Mouse (Mus musculus) stomach, postnatal 0 days (tissue): Measurements from ENCODE around the gene Naglu. TPM values are rescaled to one million over a fixed set of nuclear protein-coding genes. Genes with fewer than 3 reads are reported as not detected.

Experiments used
- ATAC-seq: fragments of 200-750 bp; cut with Nextera tagmentation; 2 replicates; pipeline ENCODE4 v1.8.0; 2017; ENCODE audit not compliant: low FRiP score, low TSS enrichment
- DNase-seq: peaks from one replicate; pipeline ENCODE4 v3.0.0-alpha.2; 2016; ENCODE audit warnings: low spot score
- H3K27ac ChIP-seq: fragments of 300-500 bp; sonication (generic); replicated peaks from 2 replicates; pipeline ENCODE4 v1.5.1; 2014; ENCODE audit warnings: mild to moderate bottlenecking, control low read depth
- H3K27me3 ChIP-seq: fragments of 300-500 bp; sonication (generic); 2 replicates; pipeline ENCODE4 v1.6.1; 2014; ENCODE audit warnings: low read length; ENCODE audit not compliant: control insufficient read depth, insufficient read depth
- H3K36me3 ChIP-seq: fragments of 300-500 bp; sonication (generic); 2 replicates; pipeline ENCODE4 v1.6.1; 2014; ENCODE audit warnings: low read length, mixed read lengths; ENCODE audit not compliant: control insufficient read depth, insufficient read depth
- H3K4me1 ChIP-seq: fragments of 300-500 bp; sonication (generic); replicated peaks from 2 replicates; pipeline ENCODE4 v1.6.1; 2014; ENCODE audit warnings: antibody characterized with exemption; ENCODE audit not compliant: control insufficient read depth, insufficient read depth
- H3K4me2 ChIP-seq: fragments of 300-500 bp; sonication (generic); replicated peaks from 2 replicates; pipeline ENCODE4 v1.6.1; 2014; ENCODE audit warnings: low read depth, mild to moderate bottlenecking, control low read depth, moderate library complexity
- H3K4me3 ChIP-seq: fragments of 300-500 bp; sonication (generic); 2 replicates; pipeline ENCODE4 v1.5.1; 2014; ENCODE audit warnings: low read depth, low read length, control low read depth
- H3K9ac ChIP-seq: fragments of 300-500 bp; sonication (generic); 2 replicates; pipeline ENCODE4 v1.6.1; 2014; ENCODE audit warnings: mild to moderate bottlenecking, low read length, control low read depth, mixed read lengths
- H3K9me3 ChIP-seq: fragments of 300-500 bp; sonication (generic); 2 replicates; pipeline ENCODE4 v1.6.1; 2016; ENCODE audit warnings: low read length; ENCODE audit not compliant: control insufficient read depth
- CTCF ChIP-seq: IDR thresholded peaks from 2 replicates; pipeline ENCODE4 v1.5.1; 2016; ENCODE audit warnings: antibody characterized with exemption, low read depth, mild to moderate bottlenecking, moderate library complexity
- EP300 ChIP-seq: optimal IDR thresholded peaks from 2 replicates; pipeline ENCODE3; 2016; ENCODE audit warnings: antibody characterized with exemption
- WGBS: fragments of 180-500 bp; shearing (Covaris S2); extraction: QIAGEN DNeasy Blood & Tissue Kit; methylation state at CpG from one replicate; pipeline ENCODE4 v1.1.7; 2014; 5-methylcytosine and 5-hydroxymethylcytosine counted together
- polyA plus RNA-seq: library from polyadenylated mRNA; unstranded; fragments of >200 nt; fragmentation: Nextera tagmentation; extraction: Ambion mirVana; gene quantifications from 2 replicates; pipeline ENCODE4 v1.2.1, GENCODE M21; 2015

Gene Naglu
- 16.0 and 17.1 TPM in 2 replicates for polyA plus RNA-seq

DNA sequence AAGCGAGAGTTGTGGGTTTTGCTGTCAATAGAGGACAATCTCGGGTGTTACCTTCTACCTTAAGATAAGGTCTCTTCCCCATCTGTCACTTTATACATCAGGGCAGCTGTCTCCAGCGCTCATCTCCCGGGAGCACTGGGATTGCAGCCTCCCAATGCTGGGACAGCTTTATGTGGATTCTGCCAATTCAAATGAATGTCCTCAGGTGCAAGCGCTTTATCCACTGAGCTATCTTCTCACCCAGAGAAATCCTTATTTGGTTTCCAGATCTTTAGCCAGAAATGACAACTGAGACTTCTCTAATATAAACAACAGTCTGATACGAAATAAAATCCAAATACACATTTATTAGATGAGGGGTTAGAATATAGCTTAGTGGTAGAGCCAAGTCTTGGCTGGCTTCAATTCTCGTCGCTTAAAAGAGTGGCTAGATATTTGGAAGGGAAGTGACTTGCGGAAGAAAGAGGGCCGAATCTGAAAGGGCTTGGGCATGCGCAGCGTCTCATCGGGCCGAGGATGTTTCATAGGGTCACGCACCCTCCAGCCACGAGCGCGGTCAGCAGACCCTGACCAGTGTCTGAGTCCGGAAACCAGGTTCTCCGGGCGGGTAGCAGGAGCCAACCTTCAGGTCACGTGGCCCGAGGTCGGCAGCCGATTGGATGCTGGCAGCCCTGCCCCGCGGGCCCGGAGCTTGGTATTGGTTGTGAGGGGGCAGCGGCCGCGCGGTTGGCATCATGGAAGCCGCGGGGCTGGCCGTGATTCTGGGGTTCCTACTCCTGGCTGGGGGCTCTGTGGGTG is at the start of gene Naglu:
Naglu (plus strand) TSS at position 622 of the 798 bp plus-strand sequence.
- Histone ChIP-seq H3K36me3 (no peaks in the 10 kb centered on the region; the same call in 1 of the 2 replicates), H3K4me2 (peak within 1 kb of the TSS; percentile 99), H3K4me1 (peaks cover 1% of the 10 kb centered on the region; the same call in 1 of the 2 replicates), H3K9me3 (no peaks in the 10 kb centered on the region), H3K4me3 (peak within 1 kb of the TSS; percentile 73), H3K27me3 (no peaks in the 10 kb centered on the region), H3K27ac (peak within 1 kb of the TSS; percentile 61), H3K9ac (peak within 1 kb of the TSS; percentile 75)
- DNase-seq (peak; percentile 96), ATAC-seq (peak; percentile 85)
- 3% methylated on average over 35 of the region's 35 CpGs for WGBS
- no peak; the same call in 1 of the 2 replicates for TF ChIP-seq CTCF

DNA sequence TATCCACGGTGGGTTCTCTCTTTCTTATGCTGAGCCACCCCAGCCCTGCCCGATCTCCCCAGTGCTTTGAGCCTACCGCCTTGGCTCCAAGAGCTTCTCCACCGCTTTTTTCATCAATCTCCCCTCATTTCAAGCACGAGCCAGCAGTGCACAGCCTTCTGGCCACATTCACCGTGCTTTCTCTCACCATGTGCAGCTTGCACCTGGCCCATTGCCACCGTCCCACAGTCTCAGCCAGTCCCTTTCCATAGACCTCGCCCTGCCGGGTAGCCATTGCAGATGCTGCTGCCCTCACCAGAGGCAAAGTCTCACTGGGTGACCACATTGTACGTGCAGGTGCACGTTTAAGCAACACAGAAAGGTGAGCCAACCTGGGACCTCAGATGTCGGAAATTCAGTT is 46.4 kb upstream of the Naglu start:
- 77% methylated on average over 12 of the region's 12 CpGs for WGBS
- no peak overlapping the region for H3K9ac ChIP-seq
- DNase-seq (no peak), ATAC-seq (no peak)
- TF ChIP-seq EP300 (no peak), CTCF (no peak)
- H3K4me2 ChIP-seq: no peak overlapping the region
- peaks cover 6% of the 10 kb centered on the region; the same call in 1 of the 2 replicates for H3K36me3 ChIP-seq
- H3K4me1 ChIP-seq: no peaks in the 10 kb centered on the region
- no peaks in the 10 kb centered on the region for H3K27me3 ChIP-seq
- H3K27ac ChIP-seq: no peak overlapping the region
- H3K4me3 ChIP-seq: no peak overlapping the region
- H3K9me3 ChIP-seq: no peaks in the 10 kb centered on the region

DNA sequence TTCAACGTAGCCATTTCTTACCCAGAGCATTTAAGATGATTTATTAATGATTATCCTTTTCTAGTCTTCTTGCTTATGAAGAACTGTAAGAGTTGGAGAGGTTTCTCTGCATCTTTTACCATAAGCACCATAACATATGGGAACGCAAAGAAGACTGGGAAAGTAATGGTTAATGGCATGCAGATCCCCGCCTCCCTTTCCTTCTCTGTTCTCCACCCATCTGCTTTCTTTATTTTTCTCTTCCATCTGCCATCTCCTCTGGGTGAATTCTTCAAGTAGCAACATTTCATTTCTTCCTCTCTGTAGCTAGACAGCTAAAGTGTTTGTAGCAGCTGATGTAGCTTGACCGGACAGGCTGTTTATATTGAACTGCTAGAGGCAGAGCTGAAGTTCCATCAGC is 45.8 kb upstream of the Naglu start:
- WGBS: 72% methylated on average over 4 of the region's 4 CpGs
- TF ChIP-seq EP300 (no peak), CTCF (no peak)

DNA sequence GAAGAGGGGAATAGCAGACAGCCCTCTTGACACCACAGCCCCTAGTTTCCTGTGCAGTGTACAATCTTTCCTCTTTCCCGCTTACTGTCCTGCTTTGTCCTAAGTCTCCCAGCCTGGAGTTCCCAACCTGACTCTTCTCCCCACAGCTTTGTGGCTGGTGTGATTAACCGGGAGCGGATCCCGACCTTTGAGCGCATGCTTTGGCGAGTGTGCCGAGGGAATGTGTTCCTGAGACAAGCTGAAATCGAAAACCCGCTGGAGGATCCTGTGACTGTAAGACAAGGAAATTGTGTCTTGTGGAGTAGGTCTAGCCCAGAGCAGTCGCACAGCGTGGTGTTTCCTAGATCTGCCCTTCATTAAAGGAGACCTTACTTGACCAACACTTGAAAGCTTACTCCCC is 42.7 kb upstream of the Naglu start:
- DNase-seq (no peak), ATAC-seq (no peak)
- Histone ChIP-seq H3K4me1 (no peaks in the 10 kb centered on the region), H3K9me3 (no peaks in the 10 kb centered on the region), H3K4me2 (no peak overlapping the region), H3K36me3 (peaks cover 6% of the 10 kb centered on the region; the same call in 1 of the 2 replicates), H3K27ac (no peak overlapping the region), H3K4me3 (no peak overlapping the region), H3K9ac (no peak overlapping the region), H3K27me3 (no peaks in the 10 kb centered on the region)
- 94% methylated on average over 11 of the region's 11 CpGs for WGBS
- TF ChIP-seq CTCF: no peak
- no peak for TF ChIP-seq EP300

More for the DNA sequence above, 45.8 kb upstream of the Naglu start:
- no peak overlapping the region for H3K27ac ChIP-seq
- no peaks in the 10 kb centered on the region for H3K27me3 ChIP-seq
- DNase-seq (no peak), ATAC-seq (no peak)
- no peaks in the 10 kb centered on the region for H3K4me1 ChIP-seq
- H3K9ac ChIP-seq: no peak overlapping the region
- H3K36me3 ChIP-seq: peaks cover 6% of the 10 kb centered on the region; the same call in 1 of the 2 replicates
- H3K9me3 ChIP-seq: no peaks in the 10 kb centered on the region
- H3K4me3 ChIP-seq: no peak overlapping the region
- no peak overlapping the region for H3K4me2 ChIP-seq

DNA sequence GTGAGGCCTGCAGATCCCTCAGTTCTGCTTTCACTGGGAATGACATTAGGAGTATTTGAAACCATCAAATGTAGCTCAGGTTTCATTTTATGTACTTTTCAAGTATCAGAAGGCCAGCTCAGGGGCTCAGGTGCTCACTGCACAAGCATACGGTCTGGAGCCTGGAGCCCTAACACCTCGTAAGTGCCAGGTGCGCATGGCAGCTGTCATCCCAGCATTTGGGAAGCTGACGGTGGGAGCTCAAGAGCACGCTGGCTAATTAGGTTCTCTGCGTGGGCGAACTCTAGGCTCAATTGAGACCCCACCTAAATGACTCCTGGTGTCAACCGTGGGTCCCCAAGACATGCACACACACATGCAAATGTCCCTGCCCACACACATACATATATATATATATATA is 40.5 kb upstream of the Naglu start:
- Histone ChIP-seq H3K36me3 (peaks cover 13% of the 10 kb centered on the region), H3K27me3 (no peaks in the 10 kb centered on the region), H3K4me2 (no peak overlapping the region), H3K4me3 (no peak overlapping the region), H3K9ac (no peak overlapping the region), H3K27ac (no peak overlapping the region), H3K9me3 (no peaks in the 10 kb centered on the region), H3K4me1 (no peaks in the 10 kb centered on the region)
- WGBS: 90% methylated on average over 8 of the region's 8 CpGs
- TF ChIP-seq CTCF: no peak
- TF ChIP-seq EP300: no peak
- ATAC-seq: no peak
- DNase-seq: no peak

DNA sequence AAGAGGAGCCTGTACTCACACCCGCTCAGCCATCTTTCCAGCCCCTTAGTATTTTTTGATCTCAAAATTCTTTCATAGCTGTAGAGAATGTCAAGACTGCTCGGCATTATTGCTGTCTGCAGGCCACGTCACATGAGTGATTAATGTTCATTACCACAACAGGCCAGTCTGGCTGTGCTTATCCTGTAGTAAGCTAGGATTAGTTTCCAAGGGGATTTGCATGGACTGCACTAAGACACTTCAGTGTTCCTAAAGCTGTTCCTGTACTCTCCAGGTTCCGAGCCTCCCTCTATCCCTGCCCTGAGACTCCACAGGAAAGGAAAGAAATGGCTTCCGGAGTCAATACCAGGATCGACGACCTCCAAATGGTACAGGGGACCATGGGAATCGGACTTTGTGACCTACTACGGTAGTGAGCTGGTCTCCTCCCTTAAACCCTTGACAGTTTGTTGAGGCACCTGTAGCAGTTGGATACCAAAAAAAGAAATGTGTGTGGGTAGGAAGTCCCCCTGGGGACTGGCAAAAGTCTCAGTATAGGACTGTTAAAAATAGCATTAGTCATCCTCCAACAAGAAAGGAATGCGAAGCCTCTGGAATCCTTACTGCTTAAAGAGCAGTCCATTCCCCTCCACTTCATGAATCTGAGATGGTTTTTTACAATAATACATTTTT is 39.5 kb upstream of the Naglu start:
- DNase-seq: no peak
- no peak overlapping the region for H3K4me3 ChIP-seq
- H3K27ac ChIP-seq: 0 out of 2 replicates have a peak overlapping the region, but pooled peaks have one; percentile 8
- H3K9me3 ChIP-seq: no peaks in the 10 kb centered on the region
- H3K27me3 ChIP-seq: no peaks in the 10 kb centered on the region
- no peak overlapping the region for H3K9ac ChIP-seq
- ATAC-seq: no peak
- no peak overlapping the region for H3K4me2 ChIP-seq
- no peaks in the 10 kb centered on the region for H3K4me1 ChIP-seq
- H3K36me3 ChIP-seq: peaks cover 13% of the 10 kb centered on the region
- no peak for TF ChIP-seq EP300
- no peak for TF ChIP-seq CTCF
- 66% methylated on average over 10 of the region's 10 CpGs for WGBS
